Mouse (Mus musculus) E14TG2a.4 (cell line): ENCODE data around the gene Prr12.

Experiments
- H3K27me3 ChIP-seq: 2 replicates; pipeline ENCODE4 v1.6.1; 2014; ENCODE audit warnings: low read length, control low read depth; ENCODE audit not compliant: insufficient read depth
- H3K36me3 ChIP-seq: 2 replicates; pipeline ENCODE4 v1.6.1; 2014; ENCODE audit warnings: low read length, control low read depth; ENCODE audit not compliant: insufficient read depth
- H3K4me1 ChIP-seq: replicated peaks from 2 replicates; pipeline ENCODE4 v1.6.1; 2014; ENCODE audit warnings: low read depth, low read length, control low read depth
- H3K4me3 ChIP-seq: replicated peaks from 2 replicates; pipeline ENCODE4 v1.5.1; 2014; ENCODE audit warnings: mild to moderate bottlenecking, low read length
- H3K9me3 ChIP-seq: 2 replicates; pipeline ENCODE4 v1.6.1; 2014; ENCODE audit warnings: low read length, control low read depth
- CTCF ChIP-seq: conservative IDR thresholded peaks from 2 replicates; pipeline ENCODE4 v1.5.1; 2014; ENCODE audit warnings: low read length
- NANOG ChIP-seq: IDR thresholded peaks from 2 replicates; pipeline ENCODE4 v1.6.1; 2014; ENCODE audit warnings: borderline replicate concordance, low read length, mixed read lengths
- POU5F1 ChIP-seq: IDR thresholded peaks from 2 replicates; pipeline ENCODE4 v1.6.1; 2014; ENCODE audit warnings: low read length, borderline replicate concordance

The Prr12 gene

DNA sequence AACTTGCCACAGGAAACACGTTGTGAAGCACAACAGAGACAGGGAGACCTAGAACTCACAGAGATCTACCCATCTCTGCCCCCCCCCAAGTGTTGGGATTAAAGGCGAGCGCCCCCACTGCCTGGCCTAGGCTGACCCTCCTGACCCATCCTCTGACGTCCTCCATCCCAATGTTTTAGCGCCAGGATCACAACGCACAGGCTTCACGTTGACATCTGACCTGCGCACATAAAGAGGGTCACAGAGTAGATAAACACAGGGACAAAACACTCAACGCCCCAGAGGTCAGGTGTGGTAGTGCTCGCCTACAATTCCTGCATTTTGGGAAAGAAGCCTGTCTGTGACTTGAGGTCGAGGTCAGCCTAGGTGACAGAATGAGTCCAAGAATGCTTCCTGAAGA, 16.0 kb downstream of the Prr12 start:
- peaks cover 28% of the 10 kb centered on the region for H3K4me1 ChIP-seq
- no peak for TF ChIP-seq POU5F1
- no peak for TF ChIP-seq CTCF
- no peak for TF ChIP-seq NANOG
- H3K9me3 ChIP-seq: no peaks in the 10 kb centered on the region
- no peak overlapping the region for H3K4me3 ChIP-seq
- no peaks in the 10 kb centered on the region for H3K27me3 ChIP-seq
- peaks cover 99% of the 10 kb centered on the region for H3K36me3 ChIP-seq

DNA sequence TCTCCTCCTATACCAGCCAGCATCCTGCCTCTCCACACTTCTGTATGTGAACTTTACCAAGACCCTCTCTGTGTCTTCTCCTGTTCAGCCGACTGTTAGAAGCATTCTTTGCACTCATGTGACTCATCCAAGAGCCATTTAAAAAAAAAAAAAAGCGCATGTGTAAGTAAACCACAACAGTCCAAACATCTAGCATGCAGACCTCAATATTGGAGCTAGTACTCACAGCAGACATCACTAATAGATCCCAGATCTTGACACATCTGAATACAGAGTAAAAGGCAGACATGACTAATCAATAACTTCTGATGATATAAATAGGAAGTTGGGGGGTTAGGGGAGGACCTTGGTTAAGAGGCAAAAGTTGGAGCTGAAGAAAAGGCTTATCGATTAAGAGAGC, 17.1 kb downstream of the Prr12 start:
- no peak for TF ChIP-seq CTCF
- no peak for TF ChIP-seq NANOG
- no peak for TF ChIP-seq POU5F1
- Histone ChIP-seq H3K4me3 (no peak overlapping the region), H3K4me1 (peaks cover 29% of the 10 kb centered on the region), H3K9me3 (no peaks in the 10 kb centered on the region), H3K36me3 (peaks cover 99% of the 10 kb centered on the region), H3K27me3 (no peaks in the 10 kb centered on the region)

DNA sequence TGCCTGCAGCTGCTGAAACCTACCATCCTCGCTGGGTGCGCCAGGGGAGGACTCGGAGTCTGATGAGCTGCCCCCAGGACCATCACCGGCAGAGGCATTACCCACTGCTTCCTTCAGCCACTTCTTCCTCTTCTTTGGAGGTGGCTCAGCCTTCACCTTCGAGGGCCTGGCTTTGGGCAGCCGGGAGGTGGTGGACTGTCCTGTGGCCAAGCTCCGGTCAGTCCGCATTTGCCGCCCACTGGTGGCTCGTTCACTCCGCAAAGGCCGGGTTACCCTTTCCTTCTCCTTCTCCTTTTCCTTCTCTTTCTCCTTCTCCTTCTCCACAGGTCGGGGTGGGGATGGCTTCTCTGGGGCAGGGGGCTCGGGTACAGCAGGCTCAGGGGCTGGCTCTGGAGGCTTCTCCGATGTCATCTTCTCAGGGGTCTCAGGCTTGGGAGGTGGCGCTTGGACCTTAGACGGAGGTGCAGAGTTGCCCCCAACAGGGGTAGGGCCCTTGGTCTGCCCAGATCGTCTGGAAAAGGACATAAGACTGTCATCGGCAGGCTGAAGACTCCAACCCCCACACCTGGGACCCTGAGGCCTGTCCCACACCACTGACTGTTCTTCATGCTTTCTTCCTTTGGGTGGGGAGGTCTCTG, 18.8 kb downstream of the Prr12 start:
- Histone ChIP-seq H3K27me3 (no peaks in the 10 kb centered on the region), H3K9me3 (no peaks in the 10 kb centered on the region)

DNA sequence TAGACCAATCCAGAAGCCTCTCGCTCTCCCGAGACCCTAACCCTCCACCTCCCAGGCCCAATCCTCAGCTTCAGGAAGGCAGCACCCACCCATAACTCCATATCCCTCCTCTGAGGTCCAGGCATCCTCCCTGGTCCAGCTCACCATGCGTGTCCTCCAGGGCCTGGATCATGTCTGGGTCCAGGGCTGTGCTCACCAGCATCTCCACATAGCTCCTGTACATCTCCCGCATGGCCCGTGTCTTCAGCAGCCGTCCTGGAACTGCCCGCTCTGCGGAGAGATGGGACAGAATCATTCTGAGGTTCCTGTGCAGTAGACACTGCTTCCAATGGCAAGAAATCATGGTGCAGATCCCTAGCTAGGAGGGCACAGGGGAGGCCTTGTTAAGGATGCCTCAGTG, 21.8 kb downstream of the Prr12 start:
- Histone ChIP-seq H3K27me3 (no peaks in the 10 kb centered on the region), H3K4me1 (peaks cover 43% of the 10 kb centered on the region), H3K9me3 (no peaks in the 10 kb centered on the region), H3K36me3 (peaks cover 95% of the 10 kb centered on the region), H3K4me3 (no peak overlapping the region)
- TF ChIP-seq NANOG (no peak), POU5F1 (no peak), CTCF (no peak)

More for the DNA sequence above, 18.8 kb downstream of the Prr12 start:
- H3K36me3 ChIP-seq: peaks cover 99% of the 10 kb centered on the region
- TF ChIP-seq NANOG (no peak), POU5F1 (no peak), CTCF (no peak)
- H3K4me1 ChIP-seq: peaks cover 32% of the 10 kb centered on the region
- no peak overlapping the region for H3K4me3 ChIP-seq

DNA sequence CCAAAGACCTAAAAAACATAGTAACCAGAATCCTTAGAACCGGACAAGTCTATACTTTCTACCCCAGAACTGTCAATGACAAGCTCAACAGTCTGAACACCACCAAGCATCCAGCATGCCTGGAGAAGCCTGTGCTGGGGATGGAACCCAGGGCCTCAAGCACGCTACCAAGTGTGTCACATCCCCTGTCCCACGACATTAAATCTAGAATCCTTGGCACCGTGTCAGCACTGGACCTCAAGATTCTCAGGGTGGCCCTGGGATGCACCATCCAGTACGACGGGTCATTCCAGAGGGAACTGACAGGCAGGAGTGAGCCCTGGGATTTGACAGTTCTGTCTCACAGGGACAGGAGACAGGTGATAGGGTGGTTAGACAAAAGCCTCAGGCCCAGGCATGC, 22.7 kb downstream of the Prr12 start:
- no peak overlapping the region for H3K4me3 ChIP-seq
- TF ChIP-seq NANOG (no peak), POU5F1 (no peak)
- H3K4me1 ChIP-seq: peaks cover 51% of the 10 kb centered on the region
- H3K27me3 ChIP-seq: no peaks in the 10 kb centered on the region
- peaks cover 87% of the 10 kb centered on the region for H3K36me3 ChIP-seq
- no peaks in the 10 kb centered on the region for H3K9me3 ChIP-seq

DNA sequence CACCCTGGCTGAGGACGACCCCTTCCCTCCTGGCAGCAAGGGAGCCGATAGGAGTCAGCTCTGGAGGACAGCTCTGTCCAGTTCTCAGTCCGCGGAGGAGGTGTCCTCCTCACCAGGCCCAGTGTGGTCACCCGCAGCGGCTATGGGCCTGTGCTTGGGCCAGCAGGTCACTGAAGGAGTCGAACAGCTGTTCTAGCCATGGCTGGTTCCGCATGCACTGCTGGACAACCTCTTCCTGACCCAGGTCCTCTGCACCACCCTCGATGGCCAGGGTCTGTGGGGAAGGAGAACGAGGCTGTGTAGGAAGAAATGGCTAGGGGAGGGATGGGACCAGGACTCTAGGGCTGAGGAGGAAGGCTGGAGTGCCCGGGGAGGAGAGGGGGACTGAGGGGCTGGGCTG, 24.3 kb downstream of the Prr12 start:
- Histone ChIP-seq H3K4me3 (no peak overlapping the region), H3K9me3 (no peaks in the 10 kb centered on the region), H3K4me1 (peaks cover 58% of the 10 kb centered on the region), H3K27me3 (no peaks in the 10 kb centered on the region), H3K36me3 (peaks cover 70% of the 10 kb centered on the region)
- TF ChIP-seq CTCF: no peak
- TF ChIP-seq NANOG: no peak
- no peak for TF ChIP-seq POU5F1

DNA sequence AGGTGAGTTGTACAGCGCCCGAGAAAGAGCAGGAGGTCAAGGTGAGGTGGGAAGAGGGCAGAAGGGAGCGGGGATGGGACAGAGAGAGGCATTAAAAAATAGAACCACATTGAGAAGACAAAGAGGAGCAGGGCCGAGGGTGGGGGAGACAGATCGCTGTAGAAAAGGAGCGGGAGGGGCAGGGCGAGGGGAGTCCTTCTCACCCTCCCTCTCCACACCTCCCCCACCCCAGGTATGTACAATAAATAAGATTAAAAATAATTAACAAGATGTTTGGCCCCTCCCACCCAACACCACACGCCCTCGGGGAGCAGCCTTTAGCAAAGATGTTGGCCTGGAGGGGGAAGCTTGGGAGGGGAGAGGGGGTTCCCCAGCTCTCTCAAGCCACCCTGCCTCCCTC, 24.9 kb downstream of the Prr12 start:
- Histone ChIP-seq H3K9me3 (no peaks in the 10 kb centered on the region), H3K4me1 (peaks cover 58% of the 10 kb centered on the region)

DNA sequence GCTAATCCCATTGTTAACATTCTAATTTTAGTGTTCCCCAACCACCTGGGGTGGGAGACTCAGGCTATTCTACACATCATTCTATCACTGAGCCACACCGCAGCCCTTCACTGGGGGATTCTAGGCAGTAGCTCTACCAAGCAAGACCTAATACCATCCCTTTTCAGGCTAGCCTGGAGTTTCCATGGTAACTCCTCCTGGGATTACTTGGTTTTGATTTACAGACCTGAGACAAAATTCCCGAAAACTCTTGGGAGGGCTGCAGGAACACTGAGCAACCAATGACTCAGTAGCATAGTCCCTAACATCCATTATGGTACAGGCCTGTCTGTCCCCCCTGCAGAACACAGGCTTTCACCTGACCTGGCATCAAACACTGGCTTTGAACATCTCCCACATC, 26.4 kb downstream of the Prr12 start:
- H3K27me3 ChIP-seq: no peaks in the 10 kb centered on the region
- no peak for TF ChIP-seq POU5F1
- no peak for TF ChIP-seq CTCF
- no peak for TF ChIP-seq NANOG
- H3K36me3 ChIP-seq: peaks cover 52% of the 10 kb centered on the region
- no peaks in the 10 kb centered on the region for H3K9me3 ChIP-seq
- H3K4me1 ChIP-seq: peaks cover 58% of the 10 kb centered on the region
- H3K4me3 ChIP-seq: no peak overlapping the region

More for the DNA sequence above, 24.9 kb downstream of the Prr12 start:
- no peaks in the 10 kb centered on the region for H3K27me3 ChIP-seq
- no peak overlapping the region for H3K4me3 ChIP-seq
- TF ChIP-seq NANOG (no peak), POU5F1 (no peak), CTCF (no peak)
- H3K36me3 ChIP-seq: peaks cover 64% of the 10 kb centered on the region
